Mouse (Mus musculus): ENCODE measurements around the gene Bcl9. TPM values are rescaled to one million over a fixed set of nuclear protein-coding genes. Genes with fewer than 3 reads are reported as not detected.

Bcl9 gene
- polyA plus RNA-seq, 1 experiment from 2014 or later = 37.5 TPM

DNA sequence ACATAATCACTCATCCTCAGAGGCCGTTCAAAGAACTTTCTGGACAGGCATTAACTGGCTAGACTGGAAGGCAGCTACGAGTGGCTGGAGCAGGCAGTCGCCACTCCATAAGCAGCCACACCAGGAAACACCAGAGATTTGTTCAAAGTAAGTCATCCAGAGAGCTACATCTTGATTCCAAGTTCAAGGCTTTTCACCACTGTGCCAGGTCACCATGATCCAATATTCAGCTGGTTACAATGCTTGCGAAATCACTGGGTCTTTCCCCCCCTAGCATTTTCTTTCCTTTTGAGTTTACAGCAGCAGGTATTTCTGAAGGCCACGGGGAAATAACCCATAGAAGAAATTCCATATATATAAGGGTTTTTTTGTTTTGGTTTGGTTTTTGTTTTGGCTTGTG, 72.5 kb downstream of the Bcl9 start:
- in situ Hi-C loops (cut with MboI; ENCODE audit: low pct_unique_long_range_greater_than_20kb) = no loop called here
- no peak for TF ChIP-seq CTCF (IDR thresholded peaks at IDR 0.05)
- no peak for DNase-seq (ENCODE audit: low read depth, low spot score)
- no peaks in the 10 kb centered on the region for H3K27me3 ChIP-seq
- CTCF ChIA-PET = interaction anchor here (1.6 kb wide), 1 partner anchor 11 kb away, joined by 5 read pairs; no protein-coding TSS in a partner anchor
- no peak for ATAC-seq
- POLR2A ChIA-PET = no interaction called here

DNA sequence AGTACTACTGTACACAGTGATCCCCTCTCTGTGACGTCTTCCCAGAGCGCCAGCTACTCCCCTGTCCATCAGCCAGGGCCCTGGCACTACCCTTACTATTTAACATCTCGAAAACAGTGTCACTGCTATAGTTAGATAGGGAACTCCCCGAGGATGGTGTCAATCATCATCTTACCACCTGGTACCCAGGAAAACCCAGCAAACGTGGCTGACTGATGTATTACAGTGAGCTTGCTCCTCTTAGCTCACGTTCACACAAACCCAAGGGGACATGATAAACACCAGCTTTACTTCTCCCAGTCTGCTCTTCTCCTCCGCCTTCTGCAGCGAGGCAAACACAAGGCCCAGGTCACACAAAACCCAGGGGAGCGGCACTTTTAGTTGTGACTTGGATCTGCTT, 74.5 kb downstream of the Bcl9 start:
- DNase-seq (ENCODE audit: low read depth, low spot score) (no peak), ATAC-seq (no peak)
- POLR2A ChIA-PET = interaction anchor here (0.8 to 1.2 kb wide), 3 partner anchors 9 to 75 kb away, joined by 3 read pairs; partner anchors contain the start of gene Bcl9
- H3K27me3 ChIP-seq = no peaks in the 10 kb centered on the region
- in situ Hi-C loops (cut with MboI; ENCODE audit: low pct_unique_long_range_greater_than_20kb) = no loop called here
- CTCF ChIA-PET = interaction anchor here (0.8 to 4.5 kb wide), 9 partner anchors 11 to 115 kb away, joined by 4 to 19 read pairs (median 5); no protein-coding TSS in a partner anchor
- TF ChIP-seq CTCF (IDR thresholded peaks at IDR 0.05) = no peak

DNA sequence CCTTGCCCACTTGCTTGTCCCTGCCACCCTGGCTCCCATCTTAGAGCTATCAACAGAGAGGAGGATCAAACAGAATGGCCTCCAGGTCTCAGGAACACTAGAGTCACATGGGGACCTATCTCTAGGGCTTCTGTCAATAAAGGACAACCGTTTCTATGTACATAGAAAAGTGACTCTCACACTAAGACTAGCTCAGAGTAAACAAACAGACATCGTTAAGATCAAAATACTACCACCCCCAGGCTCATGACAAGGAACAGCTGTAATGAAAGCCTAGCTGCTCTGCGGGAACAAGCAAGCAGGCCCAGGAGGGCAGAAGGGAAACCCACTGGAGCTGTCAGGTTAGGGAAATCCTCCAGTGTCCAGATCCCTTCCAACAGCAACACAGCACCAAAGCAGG, 82.2 kb downstream of the Bcl9 start:
- ChIA-PET CTCF (interaction anchor here (1.6 to 2.4 kb wide), 2 partner anchors 14 to 123 kb away, joined by 8 read pairs; no protein-coding TSS in a partner anchor), POLR2A (no interaction called here)
- DNase-seq (ENCODE audit: low read depth, low spot score) (no peak), ATAC-seq (no peak)
- H3K27me3 ChIP-seq = no peaks in the 10 kb centered on the region
- TF ChIP-seq CTCF (IDR thresholded peaks at IDR 0.05) = no peak
- in situ Hi-C loops (cut with MboI; ENCODE audit: low pct_unique_long_range_greater_than_20kb) = loop anchor here (5.0 kb wide), 1 partner anchor 82 kb away; the partner anchor contains the start of gene Bcl9

DNA sequence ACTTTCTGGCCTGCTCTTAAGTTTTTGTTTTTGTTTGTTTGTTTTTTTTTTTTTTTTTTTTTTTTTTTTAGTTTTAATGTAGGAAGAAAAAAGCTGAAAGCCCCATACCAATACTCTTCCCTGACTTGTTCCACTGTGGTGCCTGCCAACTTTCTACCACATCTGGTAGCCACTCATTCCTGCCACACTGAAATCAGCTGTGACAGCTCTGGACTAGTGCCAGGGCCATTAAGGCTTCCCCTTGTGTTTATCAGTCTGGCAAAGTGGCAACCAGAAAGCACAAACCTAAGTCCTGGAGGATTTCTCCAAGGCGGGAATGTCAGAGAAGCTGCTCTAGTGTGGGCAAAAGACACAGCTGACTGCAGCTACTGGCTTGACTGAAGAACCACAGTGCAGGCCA, 83.3 kb downstream of the Bcl9 start:
- peak; percentile 58 for DNase-seq (ENCODE audit: low read depth, low spot score)
- in situ Hi-C loops (cut with MboI; ENCODE audit: low pct_unique_long_range_greater_than_20kb) = no loop called here
- no peaks in the 10 kb centered on the region for H3K27me3 ChIP-seq
- CTCF ChIA-PET = interaction anchor here (0.6 to 2.4 kb wide), 6 partner anchors 8 to 278 kb away, joined by 3 to 8 read pairs (median 6); no protein-coding TSS in a partner anchor
- peak; percentile 24 for ATAC-seq
- no peak for TF ChIP-seq CTCF (IDR thresholded peaks at IDR 0.05)
- POLR2A ChIA-PET = interaction anchor here (0.7 to 1.0 kb wide), 3 partner anchors 9 to 97 kb away, joined by 3 to 9 read pairs (median 3); no protein-coding TSS in a partner anchor

DNA sequence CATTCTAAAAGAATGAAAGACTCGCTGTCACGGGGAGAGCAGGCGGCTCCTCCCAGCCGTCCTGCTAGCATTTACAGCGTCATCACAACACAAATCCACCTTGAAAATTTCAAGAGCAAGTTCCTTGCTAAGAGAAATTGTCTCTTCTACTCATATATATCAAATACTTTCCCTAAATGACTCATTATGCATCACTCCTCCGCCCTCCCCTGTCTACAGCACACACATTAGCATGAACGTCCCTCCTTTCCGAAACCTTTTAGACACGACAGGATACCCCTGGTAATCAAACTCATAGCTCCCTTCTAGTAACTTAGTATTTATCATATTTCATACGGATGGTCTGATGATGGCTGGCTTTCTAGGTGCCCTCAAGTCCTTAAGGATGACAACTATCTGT, 83.8 kb downstream of the Bcl9 start:
- DNase-seq (ENCODE audit: low read depth, low spot score) = no peak
- ChIA-PET POLR2A (interaction anchor here (1.0 kb wide), 1 partner anchor 9 kb away, joined by 3 read pairs; no protein-coding TSS in a partner anchor), CTCF (interaction anchor here (1.2 to 3.0 kb wide), 5 partner anchors 8 to 278 kb away, joined by 4 to 10 read pairs (median 6); no protein-coding TSS in a partner anchor)
- TF ChIP-seq CTCF (IDR thresholded peaks at IDR 0.05) = no peak
- in situ Hi-C loops (cut with MboI; ENCODE audit: low pct_unique_long_range_greater_than_20kb) = no loop called here
- ATAC-seq = no peak
- H3K27me3 ChIP-seq = no peaks in the 10 kb centered on the region

DNA sequence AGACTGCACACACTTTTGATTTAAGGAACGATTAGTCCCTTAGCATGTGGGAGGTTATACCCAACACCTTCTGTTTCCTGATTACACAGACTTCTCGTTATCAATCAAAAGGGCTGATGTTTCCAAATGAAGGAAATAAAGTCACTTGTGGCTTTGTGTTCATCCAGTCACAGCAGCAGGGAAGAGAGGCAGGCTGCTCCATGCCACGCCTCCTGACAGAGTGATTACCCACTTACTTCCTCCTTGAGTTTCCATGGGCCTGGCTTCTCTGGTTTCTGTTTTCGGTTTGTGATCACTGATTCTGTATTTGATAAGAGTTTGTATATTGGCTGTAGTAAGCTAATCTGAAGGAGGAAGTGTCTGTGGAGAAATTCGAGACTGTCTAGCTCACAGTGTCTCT, 86.5 kb downstream of the Bcl9 start:
- DNase-seq (ENCODE audit: low read depth, low spot score) (no peak), ATAC-seq (no peak)
- POLR2A ChIA-PET = interaction anchor here (0.9 kb wide), 1 partner anchor 10 kb away, joined by 3 read pairs; no protein-coding TSS in a partner anchor
- TF ChIP-seq CTCF (IDR thresholded peaks at IDR 0.05) = no peak
- CTCF ChIA-PET = interaction anchor here (1.0 to 3.0 kb wide), 4 partner anchors 9 to 128 kb away, joined by 4 to 10 read pairs (median 6); no protein-coding TSS in a partner anchor
- in situ Hi-C loops (cut with MboI; ENCODE audit: low pct_unique_long_range_greater_than_20kb) = no loop called here
- H3K27me3 ChIP-seq = no peaks in the 10 kb centered on the region

DNA sequence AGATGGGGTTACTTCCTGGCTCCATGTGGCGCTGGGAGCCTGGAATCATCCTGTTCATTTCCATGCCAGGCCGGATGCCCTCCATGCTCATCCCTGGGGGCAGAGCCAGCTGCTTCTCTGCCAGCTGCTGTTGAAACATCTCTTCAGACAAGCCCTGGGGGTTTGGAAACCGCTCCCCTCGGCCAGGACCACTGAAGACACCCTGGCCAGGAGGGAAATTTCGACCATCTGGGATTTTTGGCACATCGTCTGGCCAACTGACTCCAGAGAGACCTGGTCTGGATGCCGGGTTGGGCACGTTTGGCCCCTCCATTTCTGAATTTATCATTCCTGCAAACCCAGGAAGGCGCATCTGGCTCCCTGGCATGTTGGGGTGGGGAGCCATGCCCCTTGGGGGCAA, 88.4 kb downstream of the Bcl9 start:
- ATAC-seq (no peak), DNase-seq (ENCODE audit: low read depth, low spot score) (no peak)
- CTCF ChIA-PET = interaction anchor here (1.7 kb wide), 1 partner anchor 12 kb away, joined by 5 read pairs; no protein-coding TSS in a partner anchor
- no peaks in the 10 kb centered on the region for H3K27me3 ChIP-seq
- in situ Hi-C loops (cut with MboI; ENCODE audit: low pct_unique_long_range_greater_than_20kb) = no loop called here
- TF ChIP-seq CTCF (IDR thresholded peaks at IDR 0.05) = no peak
- POLR2A ChIA-PET = interaction anchor here (0.6 kb wide), 1 partner anchor 128 kb away, joined by 3 read pairs; no protein-coding TSS in a partner anchor

DNA sequence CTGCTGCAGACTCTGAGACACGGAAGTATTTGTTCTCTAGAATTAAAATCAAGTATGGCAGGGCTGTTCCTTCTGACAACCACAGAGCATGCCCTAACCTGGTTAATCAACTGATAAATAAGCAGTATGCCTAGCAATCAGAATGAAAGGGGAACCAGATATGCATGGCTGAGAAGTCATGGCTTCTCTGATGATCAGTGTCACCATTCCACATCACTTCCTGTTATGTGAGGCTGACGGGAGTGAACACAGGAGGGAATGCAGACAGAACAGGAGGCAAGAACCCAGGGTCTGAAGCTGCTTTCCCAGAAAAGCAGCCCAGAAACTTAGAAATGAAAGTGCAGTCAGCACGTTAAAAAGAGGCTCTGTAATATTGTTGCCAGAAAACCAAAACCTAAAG, 91.2 kb downstream of the Bcl9 start:
- CTCF ChIA-PET = interaction anchor here (2.2 kb wide), 1 partner anchor 132 kb away, joined by 6 read pairs; no protein-coding TSS in a partner anchor
- DNase-seq (ENCODE audit: low read depth, low spot score) = no peak
- no peak for TF ChIP-seq CTCF (IDR thresholded peaks at IDR 0.05)
- POLR2A ChIA-PET = no interaction called here
- H3K27me3 ChIP-seq = no peaks in the 10 kb centered on the region
- in situ Hi-C loops (cut with MboI; ENCODE audit: low pct_unique_long_range_greater_than_20kb) = no loop called here
- ATAC-seq = no peak

DNA sequence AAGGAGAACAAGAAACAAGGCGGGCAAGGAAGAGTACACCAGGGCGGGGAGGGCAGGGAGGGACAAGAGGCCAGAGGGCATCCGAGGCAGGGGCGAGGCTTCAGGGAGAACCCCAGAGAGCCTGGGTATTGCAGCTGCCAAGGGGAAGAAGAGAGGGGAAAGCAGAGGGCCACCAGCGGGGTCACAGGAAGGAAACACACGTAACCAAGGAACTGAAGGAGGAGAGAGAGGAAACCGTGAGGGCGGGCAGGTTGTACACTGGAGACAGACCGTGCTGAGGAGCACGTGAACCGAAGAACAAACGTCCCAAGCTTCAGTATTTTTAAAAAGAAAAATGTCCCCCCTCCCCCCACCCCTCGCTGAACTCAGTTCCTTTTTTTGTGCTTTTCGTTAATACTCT, 93.8 kb downstream of the Bcl9 start:
- no peaks in the 10 kb centered on the region for H3K27me3 ChIP-seq
- no peak for TF ChIP-seq CTCF (IDR thresholded peaks at IDR 0.05)
- POLR2A ChIA-PET = no interaction called here
- CTCF ChIA-PET = interaction anchor here (4.1 kb wide), 1 partner anchor 134 kb away, joined by 44 read pairs; no protein-coding TSS in a partner anchor
- no peak for DNase-seq (ENCODE audit: low read depth, low spot score)
- no peak for ATAC-seq
- in situ Hi-C loops (cut with MboI; ENCODE audit: low pct_unique_long_range_greater_than_20kb) = loop anchor here (5.0 kb wide), 1 partner anchor 133 kb away; no protein-coding TSS in a partner anchor

DNA sequence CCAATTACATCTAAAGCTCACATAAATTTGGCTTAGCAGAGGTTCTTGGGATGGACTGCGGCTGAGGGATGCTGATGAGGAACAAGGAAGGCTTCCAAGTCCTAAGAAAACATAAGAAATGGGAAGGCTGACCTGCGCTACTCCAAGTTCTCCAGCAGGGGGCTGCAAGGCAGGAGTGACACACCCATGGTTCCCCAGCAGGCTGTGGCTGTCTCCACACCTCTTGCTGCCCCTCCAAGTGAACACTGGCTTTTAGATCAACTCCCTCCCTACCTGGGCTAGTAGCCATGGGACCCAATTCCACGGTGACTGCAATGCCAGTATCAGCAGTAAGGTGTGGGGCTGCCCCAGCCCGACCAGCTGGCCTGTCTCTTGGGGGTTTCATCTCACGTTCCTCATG, 95.8 kb downstream of the Bcl9 start:
- ChIA-PET POLR2A (interaction anchor here (0.8 to 1.0 kb wide), 2 partner anchors 9 to 20 kb away, joined by 3 read pairs; no protein-coding TSS in a partner anchor), CTCF (interaction anchor here (0.7 to 4.1 kb wide), 22 partner anchors 8 to 264 kb away, joined by 3 to 44 read pairs (median 4); no protein-coding TSS in a partner anchor)
- no peak for DNase-seq (ENCODE audit: low read depth, low spot score)
- no peaks in the 10 kb centered on the region for H3K27me3 ChIP-seq
- no peak for TF ChIP-seq CTCF (IDR thresholded peaks at IDR 0.05)
- in situ Hi-C loops (cut with MboI; ENCODE audit: low pct_unique_long_range_greater_than_20kb) = loop anchor here (5.0 kb wide), 1 partner anchor 135 kb away; no protein-coding TSS in a partner anchor
- ATAC-seq = peak; percentile 55

DNA sequence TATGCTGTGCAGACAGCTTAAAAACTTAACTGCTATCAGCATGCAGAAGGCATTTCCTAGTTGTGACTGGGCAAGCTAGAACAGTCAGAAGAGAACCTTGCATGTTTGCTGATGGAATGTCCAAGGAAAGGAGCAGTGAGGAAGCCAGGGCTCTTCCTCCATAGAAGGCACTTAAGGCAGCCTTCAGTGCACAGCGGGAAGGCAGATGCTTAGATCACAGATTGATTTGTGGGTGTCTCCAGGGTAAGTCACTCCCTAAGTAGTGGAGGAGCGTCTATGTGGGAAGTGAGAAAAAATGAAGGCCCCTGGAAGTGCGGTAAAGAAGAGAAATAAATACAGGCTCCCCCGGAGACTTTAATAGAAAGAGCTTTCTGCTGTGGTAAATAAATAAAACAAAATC, 98.5 kb downstream of the Bcl9 start:
- DNase-seq (ENCODE audit: low read depth, low spot score) = no peak
- POLR2A ChIA-PET = no interaction called here
- CTCF ChIA-PET = interaction anchor here (0.9 to 2.0 kb wide), 2 partner anchors 98 to 139 kb away, joined by 3 to 7 read pairs; partner anchors contain the start of gene Bcl9
- in situ Hi-C loops (cut with MboI; ENCODE audit: low pct_unique_long_range_greater_than_20kb) = no loop called here
- no peaks in the 10 kb centered on the region for H3K27me3 ChIP-seq
- no peak for ATAC-seq
- no peak for TF ChIP-seq CTCF (IDR thresholded peaks at IDR 0.05)
